Mouse (Mus musculus) heart, adult 2 months (tissue): ENCODE measurements around the gene Ccdc73. TPM values are rescaled to one million over a fixed set of nuclear protein-coding genes. Genes with fewer than 3 reads are reported as not detected.
"Not testable (repeated sequence)": the region's sequence is repeated elsewhere in the genome, so short reads cannot be mapped to it uniquely, and the experiment has no call there.

ENCODE experiments used
- DNase-seq, 2 experiments: peaks; one replicate each; pipeline ENCODE4 v3.0.0; 2021
- H3K27ac ChIP-seq: fragments of 200-600 bp; 2 replicates; pipeline ENCODE4 v1.8.1; 2022
- H3K27me3 ChIP-seq: fragments of 200-500 bp; 2 replicates; pipeline ENCODE4 v1.6.1; 2012; ENCODE audit warnings: mild to moderate bottlenecking, low read length, inconsistent platforms, mixed read lengths; ENCODE audit not compliant: control insufficient read depth, insufficient read depth
- H3K36me3 ChIP-seq: fragments of 200-500 bp; 2 replicates; pipeline ENCODE4 v1.6.1; 2012; ENCODE audit warnings: low read length, inconsistent platforms; ENCODE audit not compliant: control insufficient read depth, insufficient read depth
- H3K4me1 ChIP-seq: fragments of 200-500 bp; 2 replicates; pipeline ENCODE4 v1.6.1; 2011; ENCODE audit warnings: low read length; ENCODE audit not compliant: control insufficient read depth, insufficient read depth
- H3K4me3 ChIP-seq: fragments of 200-600 bp; 2 replicates; pipeline ENCODE4 v1.8.1; 2022
- H3K79me2 ChIP-seq: fragments of 200-500 bp; replicated peaks from 2 replicates; pipeline ENCODE4 v1.6.1; 2012; ENCODE audit warnings: mild to moderate bottlenecking, inconsistent platforms, low read length, moderate library complexity, mixed read lengths; ENCODE audit not compliant: control insufficient read depth, insufficient read depth
- H3K9ac ChIP-seq: fragments of 200-500 bp; 2 replicates; pipeline ENCODE4 v1.6.1; 2012; ENCODE audit warnings: low read depth, mild to moderate bottlenecking, control low read depth, inconsistent platforms, low read length, mixed read lengths
- CTCF ChIP-seq: fragments of 200-600 bp; IDR thresholded peaks from 2 replicates; pipeline ENCODE4 v1.8.1; 2022; ENCODE audit warnings: antibody characterized with exemption, mild to moderate bottlenecking, moderate library complexity
- EP300 ChIP-seq: fragments of 200-500 bp; IDR thresholded peaks from 2 replicates; pipeline ENCODE4 v1.6.1; 2011; ENCODE audit warnings: low read depth, low read length, control low read depth; ENCODE audit not compliant: insufficient read depth
- POLR2A ChIP-seq: fragments of 200-500 bp; IDR thresholded peaks from 2 replicates; pipeline ENCODE4 v1.6.1; 2011; ENCODE audit warnings: mild to moderate bottlenecking, low read depth, low read length, control low read depth; ENCODE audit not compliant: insufficient read depth
- WGBS: fragments of 180-500 bp; shearing (Covaris S2); methylation state at CpG from one replicate; pipeline ENCODE4 v1.1.7; 2018; 5-methylcytosine and 5-hydroxymethylcytosine counted together
- intact Hi-C: fragments of 180-260 bp; cut with DNase I; formaldehyde crosslinking; loops from one replicate; pipeline ENCODE4 v1.15.1; 2025
- polyA plus RNA-seq: library from polyadenylated mRNA; depleted of rRNA; stranded (reverse); fragments of >200 nt; gene quantifications from 2 replicates; pipeline ENCODE4 v1.2.3, GENCODE M21; 2012
- total RNA-seq, 2 experiments: library from RNA; stranded (reverse); gene quantifications; 2 replicates each; pipeline ENCODE4 v1.2.3; 2021

The Ccdc73 gene
- total and polyA plus RNA-seq, 3 experiments, result 2.5 to 4.9 (median 4.1) TPM

GRCm38 (mm10) chr2:104859060-104859459 lies 8.5 kb upstream of the Ccdc73 start:
- H3K9ac ChIP-seq, result no peak overlapping the region
- 79% methylated on average over 5 of the region's 5 CpGs for WGBS
- no peak overlapping the region for H3K4me3 ChIP-seq
- no peaks in the 10 kb centered on the region for H3K79me2 ChIP-seq
- DNase-seq, result no peak
- TF ChIP-seq POLR2A (no peak), EP300 (no peak), CTCF (no peak)
- H3K27ac ChIP-seq, result no peak overlapping the region
- no peaks in the 10 kb centered on the region for H3K27me3 ChIP-seq
- no peaks in the 10 kb centered on the region for H3K36me3 ChIP-seq
- H3K4me1 ChIP-seq, result no peaks in the 10 kb centered on the region
- intact Hi-C loops, result no loop called here

- no peak overlapping the region for H3K9ac ChIP-seq
- no peaks in the 10 kb centered on the region for H3K36me3 ChIP-seq
- WGBS, result 76% methylated on average over 10 of the region's 10 CpGs
- H3K27me3 ChIP-seq, result no peaks in the 10 kb centered on the region
- H3K27ac ChIP-seq, result no peak overlapping the region
- DNase-seq, result no peak
- TF ChIP-seq CTCF (no peak), EP300 (no peak), POLR2A (no peak)
- intact Hi-C loops, result no loop called here
- no peak overlapping the region for H3K4me3 ChIP-seq
- peaks cover 1% of the 10 kb centered on the region for H3K4me1 ChIP-seq
- H3K79me2 ChIP-seq, result no peaks in the 10 kb centered on the region
Measured at GRCm38 (mm10) chr2:104860426-104860825, 7.2 kb upstream of the Ccdc73 start.

- TF ChIP-seq CTCF (no peak), POLR2A (no peak), EP300 (no peak)
- Histone ChIP-seq H3K27me3 (no peaks in the 10 kb centered on the region), H3K79me2 (no peaks in the 10 kb centered on the region), H3K27ac (no peak overlapping the region), H3K36me3 (no peaks in the 10 kb centered on the region), H3K9ac (no peak overlapping the region), H3K4me1 (peaks cover 1% of the 10 kb centered on the region), H3K4me3 (no peak overlapping the region)
- WGBS, result 48% methylated on average over 4 of the region's 4 CpGs
- DNase-seq, result peak in 1 of 2 experiments; percentile 5
- intact Hi-C loops, result no loop called here
Measured at GRCm38 (mm10) chr2:104864176-104864860, 3.3 kb upstream of the Ccdc73 start.

GRCm38 (mm10) chr2:104869101-104869500 lies 1.5 kb downstream of the Ccdc73 start:
- no peak for TF ChIP-seq EP300
- no peak for TF ChIP-seq POLR2A
- no peak for TF ChIP-seq CTCF
- no peaks in the 10 kb centered on the region for H3K79me2 ChIP-seq
- no peak overlapping the region for H3K4me3 ChIP-seq
- H3K27me3 ChIP-seq, result no peaks in the 10 kb centered on the region
- H3K36me3 ChIP-seq, result no peaks in the 10 kb centered on the region
- H3K9ac ChIP-seq, result no peak overlapping the region
- intact Hi-C loops, result no loop called here
- H3K4me1 ChIP-seq, result peaks cover 1% of the 10 kb centered on the region
- H3K27ac ChIP-seq, result no peak overlapping the region
- no peak for DNase-seq
- WGBS, result 86% methylated on average over 3 of the region's 3 CpGs

GRCm38 (mm10) chr2:104878794-104879193 lies 11.2 kb downstream of the Ccdc73 start:
- no peak overlapping the region for H3K27ac ChIP-seq
- H3K36me3 ChIP-seq, result no peaks in the 10 kb centered on the region
- H3K9ac ChIP-seq, result no peak overlapping the region
- no peak for TF ChIP-seq POLR2A
- TF ChIP-seq EP300, result no peak
- TF ChIP-seq CTCF, result no peak
- H3K79me2 ChIP-seq, result no peaks in the 10 kb centered on the region
- H3K4me1 ChIP-seq, result no peaks in the 10 kb centered on the region
- intact Hi-C loops, result no loop called here
- no peak for DNase-seq
- WGBS, result 54% methylated on average over 8 of the region's 8 CpGs
- no peaks in the 10 kb centered on the region for H3K27me3 ChIP-seq
- H3K4me3 ChIP-seq, result no peak overlapping the region

GRCm38 (mm10) chr2:104886109-104886508 lies 18.5 kb downstream of the Ccdc73 start:
- Histone ChIP-seq H3K4me3 (no peak overlapping the region), H3K27ac (no peak overlapping the region), H3K4me1 (no peaks in the 10 kb centered on the region), H3K79me2 (no peaks in the 10 kb centered on the region), H3K36me3 (no peaks in the 10 kb centered on the region), H3K27me3 (no peaks in the 10 kb centered on the region), H3K9ac (no peak overlapping the region)
- 88% methylated on average over 18 of the region's 18 CpGs for WGBS
- TF ChIP-seq EP300, result no peak
- TF ChIP-seq CTCF, result no peak
- TF ChIP-seq POLR2A, result no peak
- no peak for DNase-seq
- intact Hi-C loops, result no loop called here

- H3K27ac ChIP-seq, DNase-seq, H3K4me1 ChIP-seq, H3K4me3 ChIP-seq, H3K36me3 ChIP-seq, intact Hi-C loops, H3K79me2 ChIP-seq, H3K27me3 ChIP-seq, H3K9ac ChIP-seq: not testable (repeated sequence)
- WGBS, result 68% methylated on average over 2 of the region's 2 CpGs
Measured at GRCm38 (mm10) chr2:104887331-104887730, 19.7 kb downstream of the Ccdc73 start.
